Mouse (Mus musculus): Measurements from ENCODE around the gene Npnt. TPM values are rescaled to one million over a fixed set of nuclear protein-coding genes. Genes with fewer than 3 reads are reported as not detected.

Gene Npnt
- polyA plus RNA-seq, 1 experiment = 17.6 TPM

DNA sequence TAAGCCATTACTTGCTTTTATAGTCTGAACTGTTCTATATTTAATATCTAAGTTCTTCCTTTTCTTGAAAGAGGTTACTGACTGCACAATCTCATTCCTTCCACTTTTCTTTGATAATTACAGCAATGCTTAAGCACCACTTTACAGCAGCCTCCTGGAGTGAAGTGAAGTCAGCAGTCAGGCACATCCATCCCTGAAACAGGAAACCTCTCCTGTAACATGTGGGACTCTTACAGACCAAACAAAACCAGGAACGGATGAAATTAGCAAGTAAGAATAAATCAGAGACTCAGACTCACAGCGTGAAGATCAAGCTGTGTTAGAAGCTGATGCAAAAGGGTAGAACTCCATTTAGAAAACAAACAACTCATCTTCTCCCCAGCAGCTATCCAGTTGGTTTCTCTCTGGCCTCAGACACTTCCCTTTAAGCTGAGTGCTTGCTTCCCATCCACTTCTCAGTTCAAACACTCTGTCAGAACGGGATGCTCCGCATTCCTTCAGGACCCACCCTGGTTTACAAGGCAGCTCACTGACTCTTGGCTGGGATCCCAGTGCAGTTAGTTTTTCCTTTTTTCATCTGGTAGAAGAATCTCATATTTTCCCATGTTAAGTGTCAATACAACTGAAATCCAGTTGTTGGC, 33.9 kb upstream of the Npnt start:
- Histone ChIP-seq H3K9me3 (replicated peaks; ENCODE audit: control insufficient read depth, insufficient read depth, low read length, poor library complexity, severe bottlenecking) (no peaks in the 10 kb centered on the region), H3K4me1 (ENCODE audit: control insufficient read depth, insufficient read depth, low read length) (no peaks in the 10 kb centered on the region), H3K4me3 (ENCODE audit: low read depth, low read length) (no peak overlapping the region), H3K27ac (ENCODE audit: insufficient read depth, low read length) (peak overlapping the region; percentile 80), H3K9ac (ENCODE audit: low read depth, poor library complexity, severe bottlenecking) (no peak overlapping the region), H3K36me3 (ENCODE audit: control insufficient read depth, insufficient read depth, low read length, poor library complexity, severe bottlenecking) (no peaks in the 10 kb centered on the region), H3K27me3 (ENCODE audit: control insufficient read depth, insufficient read depth, low read length, poor library complexity, severe bottlenecking) (no peaks in the 10 kb centered on the region)
- TF ChIP-seq POLR2A (IDR thresholded peaks at IDR 0.05; ENCODE audit: insufficient read depth, low read length) = no peak
- TF ChIP-seq EP300 (IDR thresholded peaks at IDR 0.05; ENCODE audit: insufficient read depth, low read depth, low read length) = no peak
- no peak for TF ChIP-seq CTCF (IDR thresholded peaks at IDR 0.05; ENCODE audit: low read depth, low read length)

DNA sequence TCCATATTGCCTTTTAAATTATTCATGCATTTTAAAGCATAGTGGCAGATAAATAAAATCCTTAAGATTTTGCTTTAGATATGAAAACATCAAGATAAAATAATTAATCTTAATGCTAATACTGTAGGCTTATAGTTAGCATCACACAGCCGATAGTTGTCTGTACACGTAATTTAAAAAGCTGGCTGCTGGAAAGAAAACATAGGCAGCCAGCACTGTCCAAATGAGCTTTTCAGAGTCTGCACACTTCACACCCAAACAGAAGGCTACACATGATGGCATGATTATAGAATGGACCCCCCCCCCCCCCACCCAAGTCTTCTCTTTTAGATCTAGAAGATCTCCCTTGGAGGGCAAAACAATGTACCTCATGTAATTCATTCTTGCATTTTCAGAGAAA, 31.9 kb upstream of the Npnt start:
- no peak for TF ChIP-seq EP300 (IDR thresholded peaks at IDR 0.05; ENCODE audit: insufficient read depth, low read depth, low read length)
- TF ChIP-seq CTCF (IDR thresholded peaks at IDR 0.05; ENCODE audit: low read depth, low read length) = no peak
- TF ChIP-seq POLR2A (IDR thresholded peaks at IDR 0.05; ENCODE audit: insufficient read depth, low read length) = no peak

GRCm38 (mm10) chr3:132979781-132980461, 29.8 kb upstream of the Npnt start:
- H3K4me3 ChIP-seq (ENCODE audit: low read depth, low read length) = no peak overlapping the region
- TF ChIP-seq EP300 (IDR thresholded peaks at IDR 0.05; ENCODE audit: insufficient read depth, low read depth, low read length) = no peak
- peak; percentile 72 for TF ChIP-seq CTCF (IDR thresholded peaks at IDR 0.05; ENCODE audit: low read depth, low read length)
- TF ChIP-seq POLR2A (IDR thresholded peaks at IDR 0.05; ENCODE audit: insufficient read depth, low read length) = no peak
- no peak overlapping the region for H3K9ac ChIP-seq (ENCODE audit: low read depth, poor library complexity, severe bottlenecking)
- no peak overlapping the region for H3K27ac ChIP-seq (ENCODE audit: insufficient read depth, low read length)
- H3K36me3 ChIP-seq (ENCODE audit: control insufficient read depth, insufficient read depth, low read length, poor library complexity, severe bottlenecking) = no peaks in the 10 kb centered on the region
- H3K27me3 ChIP-seq (ENCODE audit: control insufficient read depth, insufficient read depth, low read length, poor library complexity, severe bottlenecking) = no peaks in the 10 kb centered on the region
- H3K9me3 ChIP-seq (replicated peaks; ENCODE audit: control insufficient read depth, insufficient read depth, low read length, poor library complexity, severe bottlenecking) = no peaks in the 10 kb centered on the region
- H3K4me1 ChIP-seq (ENCODE audit: control insufficient read depth, insufficient read depth, low read length) = no peaks in the 10 kb centered on the region

More for the DNA sequence above, 31.9 kb upstream of the Npnt start:
- H3K36me3 ChIP-seq (ENCODE audit: control insufficient read depth, insufficient read depth, low read length, poor library complexity, severe bottlenecking) = no peaks in the 10 kb centered on the region
- H3K9me3 ChIP-seq (replicated peaks; ENCODE audit: control insufficient read depth, insufficient read depth, low read length, poor library complexity, severe bottlenecking) = no peaks in the 10 kb centered on the region
- no peak overlapping the region for H3K27ac ChIP-seq (ENCODE audit: insufficient read depth, low read length)
- H3K4me3 ChIP-seq (ENCODE audit: low read depth, low read length) = no peak overlapping the region
- no peaks in the 10 kb centered on the region for H3K27me3 ChIP-seq (ENCODE audit: control insufficient read depth, insufficient read depth, low read length, poor library complexity, severe bottlenecking)
- no peaks in the 10 kb centered on the region for H3K4me1 ChIP-seq (ENCODE audit: control insufficient read depth, insufficient read depth, low read length)
- H3K9ac ChIP-seq (ENCODE audit: low read depth, poor library complexity, severe bottlenecking) = no peak overlapping the region

GRCm38 (mm10) chr3:132966255-132966654, 16.2 kb upstream of the Npnt start:
- H3K27me3 ChIP-seq (ENCODE audit: control insufficient read depth, insufficient read depth, low read length, poor library complexity, severe bottlenecking) = no peaks in the 10 kb centered on the region
- no peaks in the 10 kb centered on the region for H3K9me3 ChIP-seq (replicated peaks; ENCODE audit: control insufficient read depth, insufficient read depth, low read length, poor library complexity, severe bottlenecking)
- no peak overlapping the region for H3K27ac ChIP-seq (ENCODE audit: insufficient read depth, low read length)
- no peaks in the 10 kb centered on the region for H3K36me3 ChIP-seq (ENCODE audit: control insufficient read depth, insufficient read depth, low read length, poor library complexity, severe bottlenecking)
- H3K4me1 ChIP-seq (ENCODE audit: control insufficient read depth, insufficient read depth, low read length) = no peaks in the 10 kb centered on the region
- no peak for TF ChIP-seq CTCF (IDR thresholded peaks at IDR 0.05; ENCODE audit: low read depth, low read length)
- no peak for TF ChIP-seq POLR2A (IDR thresholded peaks at IDR 0.05; ENCODE audit: insufficient read depth, low read length)
- TF ChIP-seq EP300 (IDR thresholded peaks at IDR 0.05; ENCODE audit: insufficient read depth, low read depth, low read length) = no peak
- no peak overlapping the region for H3K9ac ChIP-seq (ENCODE audit: low read depth, poor library complexity, severe bottlenecking)
- no peak overlapping the region for H3K4me3 ChIP-seq (ENCODE audit: low read depth, low read length)

DNA sequence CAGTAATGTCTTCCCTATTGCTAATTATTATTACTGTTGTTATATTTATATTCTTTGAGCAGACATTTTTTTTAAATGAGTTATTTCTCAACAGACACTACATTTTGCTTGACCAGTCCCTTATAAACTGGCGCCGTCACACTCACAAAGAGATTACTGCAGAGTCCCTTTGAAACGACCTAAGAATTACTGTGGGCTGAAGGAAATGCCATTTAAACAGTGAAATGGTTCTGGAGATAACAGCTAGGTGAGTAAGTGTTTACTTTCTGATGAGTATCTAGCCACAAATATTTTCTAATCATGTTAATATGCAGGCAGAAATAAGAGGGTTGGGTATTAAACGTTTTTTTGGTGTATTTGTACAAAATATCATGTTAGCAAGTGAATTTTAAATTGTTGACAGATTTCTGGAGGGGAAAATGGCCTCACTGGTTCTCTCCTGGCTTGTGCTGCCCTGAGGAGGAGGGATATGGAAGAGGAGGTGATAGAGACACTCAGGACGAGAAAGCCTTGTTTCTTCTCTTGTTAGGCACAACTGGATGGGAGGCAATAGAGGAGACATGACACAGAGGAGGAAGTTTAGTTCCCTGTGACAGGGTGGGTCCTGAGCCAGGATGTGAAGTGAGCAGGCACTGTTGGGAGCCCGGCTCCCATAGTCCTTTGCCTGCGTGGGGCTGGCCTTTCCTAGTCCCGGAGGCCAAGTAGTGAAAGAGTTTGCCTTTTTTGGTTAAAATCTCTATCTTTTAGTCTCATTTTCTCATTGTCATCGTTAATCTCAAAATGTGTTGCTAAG, 14.8 kb upstream of the Npnt start:
- TF ChIP-seq POLR2A (IDR thresholded peaks at IDR 0.05; ENCODE audit: insufficient read depth, low read length) = no peak
- no peak for TF ChIP-seq EP300 (IDR thresholded peaks at IDR 0.05; ENCODE audit: insufficient read depth, low read depth, low read length)
- TF ChIP-seq CTCF (IDR thresholded peaks at IDR 0.05; ENCODE audit: low read depth, low read length) = no peak
- Histone ChIP-seq H3K36me3 (ENCODE audit: control insufficient read depth, insufficient read depth, low read length, poor library complexity, severe bottlenecking) (no peaks in the 10 kb centered on the region), H3K4me1 (ENCODE audit: control insufficient read depth, insufficient read depth, low read length) (no peaks in the 10 kb centered on the region), H3K9ac (ENCODE audit: low read depth, poor library complexity, severe bottlenecking) (no peak overlapping the region), H3K27me3 (ENCODE audit: control insufficient read depth, insufficient read depth, low read length, poor library complexity, severe bottlenecking) (no peaks in the 10 kb centered on the region), H3K4me3 (ENCODE audit: low read depth, low read length) (no peak overlapping the region), H3K27ac (ENCODE audit: insufficient read depth, low read length) (no peak overlapping the region), H3K9me3 (replicated peaks; ENCODE audit: control insufficient read depth, insufficient read depth, low read length, poor library complexity, severe bottlenecking) (no peaks in the 10 kb centered on the region)
